Mouse (Mus musculus) brain, adult 2 months (tissue): ENCODE results near the gene AW551984.

Source experiments
- DNase-seq: peaks from one replicate; pipeline ENCODE4 v3.0.0; 2011; ENCODE audit warnings: low read depth, low spot score

Gene AW551984

GRCm38 (mm10) chr9:39603999-39604453 is at the start of gene AW551984:
AW551984 (minus strand) TSS chr9:39604403.
- DNase-seq = peak; percentile 49

GRCm38 (mm10) chr9:39647382-39647781 is 43.2 kb upstream of the AW551984 start:
- DNase-seq = no peak

- DNase-seq = no peak
These were observed 40.6 kb upstream of the AW551984 start, which contains the start of gene Olfr961 for GRCm38 (mm10) chr9:39644785-39645184. Olfr961 (plus strand) TSS chr9:39645085.

- peak; percentile 75 for DNase-seq
These were observed 29.9 kb upstream of the AW551984 start for GRCm38 (mm10) chr9:39633913-39634594.

- no peak for DNase-seq
These were observed 24.9 kb upstream of the AW551984 start for GRCm38 (mm10) chr9:39629069-39629468.

GRCm38 (mm10) chr9:39624711-39625110 is 20.5 kb upstream of the AW551984 start:
- DNase-seq = no peak

GRCm38 (mm10) chr9:39623783-39624182 is 19.6 kb upstream of the AW551984 start:
- DNase-seq = no peak

- no peak for DNase-seq
These were observed 16.9 kb upstream of the AW551984 start, which contains the start of gene Olfr960 for GRCm38 (mm10) chr9:39621073-39621472. Olfr960 (plus strand) TSS chr9:39621373.

GRCm38 (mm10) chr9:39611953-39612352 is 7.8 kb upstream of the AW551984 start:
- DNase-seq = peak; percentile 55

- DNase-seq = no peak
These were observed 6.2 kb upstream of the AW551984 start, which contains the start of gene Olfr148 for GRCm38 (mm10) chr9:39610355-39610754. Olfr148 (plus strand) TSS chr9:39610655.

- DNase-seq = no peak
These were observed 4.3 kb upstream of the AW551984 start for GRCm38 (mm10) chr9:39608497-39608896.

- DNase-seq = peak; percentile 10
These were observed 814 bp downstream of the AW551984 start for GRCm38 (mm10) chr9:39603333-39603845.

- peak; percentile 67 for DNase-seq
These were observed 1.5 kb downstream of the AW551984 start for GRCm38 (mm10) chr9:39602536-39603332.

GRCm38 (mm10) chr9:39577050-39577449 is 27.2 kb downstream of the AW551984 start:
- peak; percentile 7 for DNase-seq

- no peak for DNase-seq
These were observed 28.7 kb downstream of the AW551984 start, which contains the start of gene Olfr959 for GRCm38 (mm10) chr9:39575469-39575868. Olfr959 (minus strand) TSS chr9:39575569.

- no peak for DNase-seq
These were observed 45.9 kb downstream of the AW551984 start for GRCm38 (mm10) chr9:39558349-39558647.

- peak; percentile 84 for DNase-seq
These were observed 46.5 kb downstream of the AW551984 start for GRCm38 (mm10) chr9:39557529-39558348.

GRCm38 (mm10) chr9:39553946-39554345 is 50.3 kb downstream of the AW551984 start, which contains the start of gene Olfr958:
Olfr958 (minus strand) TSS chr9:39554054.
- DNase-seq = peak; percentile 35

- DNase-seq = peak; percentile 37
These were observed 53.4 kb downstream of the AW551984 start for GRCm38 (mm10) chr9:39550806-39551205.
